Mouse (Mus musculus) heart, embryonic 16.5 days (tissue): ENCODE results near the gene Pde6c. TPM values are rescaled to one million over a fixed set of nuclear protein-coding genes. Genes with fewer than 3 reads are reported as not detected.

Source experiments
- ATAC-seq: fragments of 200-750 bp; cut with Nextera tagmentation; replicated peaks from 2 replicates; pipeline ENCODE4 v1.8.0; 2017; ENCODE audit warnings: moderate number of reproducible peaks; ENCODE audit not compliant: insufficient read depth, low FRiP score; ENCODE audit errors: extremely low read depth
- H3K27ac ChIP-seq: fragments of 300-500 bp; sonication (generic); 2 replicates; pipeline ENCODE4 v1.5.1; 2014; ENCODE audit warnings: mild to moderate bottlenecking, low read length, control low read depth, moderate library complexity
- H3K27me3 ChIP-seq: fragments of 300-500 bp; sonication (generic); 2 replicates; pipeline ENCODE4 v1.6.1; 2014; ENCODE audit warnings: low read length, mixed read lengths; ENCODE audit not compliant: control insufficient read depth, insufficient read depth
- H3K36me3 ChIP-seq: fragments of 300-500 bp; sonication (generic); 2 replicates; pipeline ENCODE4 v1.6.1; 2014; ENCODE audit not compliant: control insufficient read depth, insufficient read depth
- H3K4me1 ChIP-seq: fragments of 300-500 bp; sonication (generic); 2 replicates; pipeline ENCODE4 v1.6.1; 2014; ENCODE audit warnings: low read length, mixed read lengths; ENCODE audit not compliant: control insufficient read depth, insufficient read depth
- H3K4me2 ChIP-seq: fragments of 300-500 bp; sonication (generic); 2 replicates; pipeline ENCODE4 v1.6.1; 2014; ENCODE audit warnings: low read depth, mild to moderate bottlenecking, control low read depth, low read length
- H3K4me3 ChIP-seq: fragments of 300-500 bp; sonication (generic); 2 replicates; pipeline ENCODE4 v1.5.1; 2014; ENCODE audit warnings: mild to moderate bottlenecking, control low read depth, low read length
- H3K9ac ChIP-seq: fragments of 300-500 bp; sonication (generic); 2 replicates; pipeline ENCODE4 v1.6.1; 2014; ENCODE audit warnings: low read length, control low read depth
- H3K9me3 ChIP-seq: fragments of 300-500 bp; sonication (generic); replicated peaks from 2 replicates; pipeline ENCODE4 v1.6.1; 2016; ENCODE audit warnings: low read length; ENCODE audit not compliant: control insufficient read depth
- WGBS: fragments of 180-500 bp; shearing (Covaris S2); extraction: QIAGEN DNeasy Blood & Tissue Kit; methylation state at CpG from one replicate; pipeline ENCODE4 v1.1.7; 2014; 5-methylcytosine and 5-hydroxymethylcytosine counted together
- polyA plus RNA-seq: library from polyadenylated mRNA; unstranded; fragments of >200 nt; fragmentation: Nextera tagmentation; extraction: Ambion mirVana; gene quantifications from 2 replicates; pipeline ENCODE4 v1.2.1, GENCODE M21; 2015

Gene Pde6c
- polyA plus RNA-seq, 1 experiment from 2014 or later, result not detected

GRCm38 (mm10) chr19:38125219-38125610 lies 7.4 kb upstream of the Pde6c start, which contains the start of gene Rbp4:
TSS of gene Rbp4 (minus strand) at chr19:38125281.
- H3K27me3 ChIP-seq, result peaks cover 35% of the 10 kb centered on the region
- 63% methylated on average over 6 of the region's 6 CpGs for WGBS

GRCm38 (mm10) chr19:38126656-38127055 lies 5.9 kb upstream of the Pde6c start:
- Histone ChIP-seq H3K27ac (no peak overlapping the region), H3K9me3 (no peaks in the 10 kb centered on the region), H3K4me2 (no peak overlapping the region), H3K36me3 (no peaks in the 10 kb centered on the region), H3K9ac (no peak overlapping the region), H3K27me3 (peaks cover 30% of the 10 kb centered on the region), H3K4me1 (no peaks in the 10 kb centered on the region), H3K4me3 (no peak overlapping the region)
- 60% methylated on average over 8 of the region's 8 CpGs for WGBS
- no peak for ATAC-seq

More at GRCm38 (mm10) chr19:38125219-38125610, 7.4 kb upstream of the Pde6c start, which contains the start of gene Rbp4:
- Histone ChIP-seq H3K4me3 (peak within 1 kb of the TSS; percentile 55), H3K27ac (no peak within 1 kb of the TSS), H3K36me3 (no peaks in the 10 kb centered on the region), H3K4me2 (peak within 1 kb of the TSS; percentile 91), H3K4me1 (no peaks in the 10 kb centered on the region), H3K9ac (peak within 1 kb of the TSS; percentile 43), H3K9me3 (no peaks in the 10 kb centered on the region)
- no peak for ATAC-seq

DNA sequence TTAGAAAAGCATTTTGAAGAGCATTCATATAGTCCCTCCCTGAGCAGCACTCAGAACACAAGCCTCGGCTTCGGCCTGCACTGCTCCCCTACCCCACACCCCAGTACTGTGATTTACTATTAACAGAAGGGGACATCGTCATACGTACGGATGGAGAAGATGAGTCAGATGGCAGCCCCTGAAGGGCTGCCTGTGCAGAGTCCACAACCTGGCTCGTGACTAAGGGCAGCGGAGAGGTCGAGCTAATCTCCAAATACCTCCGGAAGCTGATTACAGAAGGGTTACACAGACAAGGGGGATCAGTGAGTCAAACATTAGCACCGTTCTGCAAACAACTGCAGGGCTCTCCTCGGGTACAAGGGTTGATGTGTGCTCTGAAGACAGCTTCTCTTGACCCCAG lies 1.4 kb downstream of the Pde6c start:
- Histone ChIP-seq H3K27ac (no peak overlapping the region), H3K4me2 (no peak overlapping the region), H3K4me1 (no peaks in the 10 kb centered on the region), H3K36me3 (no peaks in the 10 kb centered on the region), H3K9me3 (no peaks in the 10 kb centered on the region), H3K4me3 (no peak overlapping the region), H3K27me3 (no peaks in the 10 kb centered on the region), H3K9ac (no peak overlapping the region)
- ATAC-seq, result no peak
- WGBS, result 21% methylated on average over 11 of the region's 11 CpGs

DNA sequence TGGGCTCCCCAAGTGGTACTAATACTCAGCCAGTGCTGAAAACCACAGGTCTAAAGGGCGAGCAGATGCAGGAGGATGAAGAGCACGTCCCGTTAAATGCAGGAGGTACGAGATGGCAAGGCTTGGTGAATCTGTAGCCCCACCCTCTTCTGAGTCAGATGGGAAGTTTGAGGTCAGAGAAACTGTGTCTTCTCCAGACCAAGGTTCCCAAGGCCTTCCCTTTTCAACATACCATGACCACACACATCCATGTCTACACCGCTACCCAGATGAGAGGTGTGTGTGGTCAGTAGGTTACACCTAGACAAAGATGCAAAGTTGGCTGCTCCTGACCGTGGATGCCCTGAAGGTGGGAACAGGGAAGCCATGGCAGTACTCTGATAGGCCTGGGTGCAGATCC lies 2.2 kb downstream of the Pde6c start:
- WGBS, result 90% methylated on average over 6 of the region's 6 CpGs
- ATAC-seq, result no peak
- Histone ChIP-seq H3K27ac (no peak overlapping the region), H3K9ac (no peak overlapping the region), H3K9me3 (no peaks in the 10 kb centered on the region), H3K4me1 (no peaks in the 10 kb centered on the region), H3K4me3 (no peak overlapping the region), H3K4me2 (no peak overlapping the region), H3K36me3 (no peaks in the 10 kb centered on the region), H3K27me3 (no peaks in the 10 kb centered on the region)

DNA sequence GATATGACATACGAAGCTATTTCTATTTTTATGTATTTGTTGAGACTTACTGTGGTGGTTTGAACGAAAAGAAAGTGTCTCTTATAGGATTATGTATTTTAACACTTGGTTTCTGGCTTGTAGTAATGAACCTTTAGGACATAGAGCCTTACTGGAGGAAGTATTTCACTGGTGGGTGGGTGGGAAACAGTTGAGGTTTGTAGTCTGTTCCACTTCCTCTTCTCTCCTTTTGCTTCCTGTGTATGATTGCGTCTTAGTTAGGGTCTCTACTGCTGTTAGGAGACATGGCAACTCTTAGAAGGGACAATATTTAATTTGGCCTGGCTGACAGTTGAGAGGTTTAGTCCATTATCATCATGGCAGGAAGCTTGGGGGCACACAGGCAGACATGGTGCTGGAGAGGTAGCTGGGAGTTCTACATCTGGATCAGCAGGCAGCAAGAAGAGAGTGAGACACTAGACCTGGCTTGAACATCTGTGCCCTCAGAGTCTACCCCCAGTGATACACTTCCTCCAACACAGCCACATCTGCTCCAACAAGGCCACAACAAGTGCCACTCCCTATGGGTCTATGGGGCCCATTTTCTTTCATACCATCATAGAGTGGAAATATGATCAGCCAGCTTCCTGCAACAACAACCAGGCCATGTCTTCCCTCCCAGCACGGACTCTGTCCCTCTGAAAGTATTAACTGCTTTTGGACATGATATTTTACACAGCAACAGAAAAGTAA lies 11.1 kb downstream of the Pde6c start:
- ATAC-seq, result no peak
- H3K9me3 ChIP-seq, result no peaks in the 10 kb centered on the region
- WGBS, result 59% methylated on average over 4 of the region's 4 CpGs
- H3K4me1 ChIP-seq, result no peaks in the 10 kb centered on the region
- no peaks in the 10 kb centered on the region for H3K36me3 ChIP-seq
- H3K9ac ChIP-seq, result no peak overlapping the region
- H3K4me3 ChIP-seq, result no peak overlapping the region
- no peak overlapping the region for H3K27ac ChIP-seq
- no peak overlapping the region for H3K4me2 ChIP-seq
- no peaks in the 10 kb centered on the region for H3K27me3 ChIP-seq

- 93% methylated on average over 1 of the region's 1 CpGs for WGBS
These were observed 23.7 kb downstream of the Pde6c start for GRCm38 (mm10) chr19:38156243-38156642.

DNA sequence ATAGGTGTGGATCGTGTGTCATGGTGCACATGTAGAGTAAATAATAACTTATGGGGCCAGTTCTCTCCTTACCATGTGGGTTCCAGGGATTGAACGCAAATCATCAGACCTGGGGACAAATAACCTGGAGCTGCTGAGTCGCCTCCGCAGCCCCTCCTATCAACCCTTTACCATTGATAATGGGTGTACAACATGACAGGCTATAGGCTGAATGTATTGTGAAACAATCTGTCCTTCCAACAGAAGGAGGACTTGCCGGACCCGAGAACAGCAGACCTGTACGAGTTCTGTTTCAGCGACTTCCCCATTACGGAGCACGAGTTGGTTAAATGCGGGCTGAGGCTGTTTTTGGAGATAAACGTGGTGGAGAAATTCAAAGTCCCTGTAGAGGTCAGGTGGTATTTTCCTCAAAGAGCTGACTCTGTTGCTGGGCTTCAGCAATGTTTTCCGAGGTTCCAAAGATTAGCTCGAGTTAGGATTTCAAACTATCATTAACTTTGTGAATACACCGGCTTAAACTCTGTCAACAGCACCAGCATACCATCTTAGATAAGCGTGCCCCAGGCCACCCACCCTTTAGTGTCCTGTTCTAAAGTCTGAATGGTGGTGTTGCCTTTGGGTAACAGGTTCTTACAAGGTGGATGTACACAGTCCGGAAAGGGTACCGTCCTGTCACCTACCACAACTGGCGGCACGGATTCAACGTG lies 29.2 kb downstream of the Pde6c start:
- H3K9ac ChIP-seq, result no peak overlapping the region
- WGBS, result 82% methylated on average over 21 of the region's 21 CpGs
- H3K36me3 ChIP-seq, result no peaks in the 10 kb centered on the region
- no peak overlapping the region for H3K4me2 ChIP-seq
- H3K27me3 ChIP-seq, result no peaks in the 10 kb centered on the region
- no peak overlapping the region for H3K27ac ChIP-seq
- no peaks in the 10 kb centered on the region for H3K9me3 ChIP-seq
- H3K4me3 ChIP-seq, result no peak overlapping the region
- no peak for ATAC-seq
- H3K4me1 ChIP-seq, result no peaks in the 10 kb centered on the region

More at GRCm38 (mm10) chr19:38156243-38156642, 23.7 kb downstream of the Pde6c start:
- Histone ChIP-seq H3K4me3 (no peak overlapping the region), H3K36me3 (no peaks in the 10 kb centered on the region), H3K27ac (no peak overlapping the region), H3K9me3 (no peaks in the 10 kb centered on the region; the same call in 1 of the 2 replicates), H3K9ac (no peak overlapping the region), H3K4me2 (no peak overlapping the region), H3K27me3 (no peaks in the 10 kb centered on the region), H3K4me1 (no peaks in the 10 kb centered on the region)
- ATAC-seq, result no peak

- H3K4me3 ChIP-seq, result no peak overlapping the region
These were observed 32.1 kb downstream of the Pde6c start for GRCm38 (mm10) chr19:38164633-38165032.

GRCm38 (mm10) chr19:38179675-38180074 lies 47.1 kb downstream of the Pde6c start:
- Histone ChIP-seq H3K4me1 (no peaks in the 10 kb centered on the region), H3K27me3 (no peaks in the 10 kb centered on the region), H3K4me2 (no peak overlapping the region), H3K9ac (no peak overlapping the region), H3K4me3 (no peak overlapping the region), H3K36me3 (no peaks in the 10 kb centered on the region), H3K27ac (no peak overlapping the region), H3K9me3 (no peaks in the 10 kb centered on the region)
- WGBS, result 81% methylated on average over 9 of the region's 9 CpGs
- ATAC-seq, result no peak

More at GRCm38 (mm10) chr19:38164633-38165032, 32.1 kb downstream of the Pde6c start:
- H3K4me2 ChIP-seq, result no peak overlapping the region
- no peaks in the 10 kb centered on the region for H3K9me3 ChIP-seq
- H3K36me3 ChIP-seq, result no peaks in the 10 kb centered on the region
- no peak overlapping the region for H3K27ac ChIP-seq
- WGBS, result 44% methylated on average over 2 of the region's 2 CpGs
- H3K9ac ChIP-seq, result no peak overlapping the region
- peaks cover 3% of the 10 kb centered on the region for H3K4me1 ChIP-seq
- no peak for ATAC-seq
- no peaks in the 10 kb centered on the region for H3K27me3 ChIP-seq
